Mouse (Mus musculus) megakaryocyte, embryonic 14.5 days (primary cell): ENCODE measurements around the gene Sh3rf1.

Experiments
- FLI1 ChIP-seq: IDR thresholded peaks from 2 replicates; pipeline ENCODE4 v1.6.1; 2012; ENCODE audit warnings: low read length, inconsistent platforms, mixed read lengths
- GATA1 ChIP-seq: IDR thresholded peaks from 3 replicates; pipeline ENCODE4 v1.6.1; 2012; ENCODE audit warnings: mixed read lengths, low read length, inconsistent platforms, borderline replicate concordance

DNA sequence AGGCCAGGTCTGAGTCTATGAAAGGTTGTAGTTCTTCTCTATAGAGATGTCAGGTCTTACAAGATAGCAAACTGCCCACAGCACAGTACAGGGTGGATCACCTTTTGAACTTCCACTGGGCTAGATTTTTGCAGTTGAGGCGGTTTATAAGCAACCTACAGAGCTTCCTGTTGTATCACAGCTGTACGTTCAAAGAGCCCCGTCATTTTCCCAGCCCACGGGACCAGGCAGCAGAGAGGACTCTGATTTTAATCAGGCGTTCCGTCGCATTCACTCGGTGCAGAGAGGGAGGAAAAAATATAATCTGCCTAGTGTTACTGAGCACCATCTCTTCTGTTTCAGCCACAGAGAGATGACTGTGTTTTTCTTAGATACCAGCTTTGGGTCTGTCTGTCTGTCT lies 135.3 kb downstream of the Sh3rf1 start:
- TF ChIP-seq GATA1 (no peak), FLI1 (no peak)
